Mouse (Mus musculus) CH12.LX (cell line): ENCODE results near the gene Tctn1. TPM values are rescaled to one million over a fixed set of nuclear protein-coding genes. Genes with fewer than 3 reads are reported as not detected.

Experiments used
- DNase-seq: peaks from one replicate; pipeline ENCODE4 v3.0.0-alpha.2; 2013; ENCODE audit errors: extremely low read depth
- H3K27ac ChIP-seq: 2 replicates; pipeline ENCODE4 v1.5.1; 2012; ENCODE audit warnings: low read depth, mild to moderate bottlenecking, control low read depth, moderate library complexity; ENCODE audit not compliant: insufficient read depth
- H3K27me3 ChIP-seq: replicated peaks from 2 replicates; pipeline ENCODE3; 2012; ENCODE audit warnings: inconsistent platforms
- H3K36me3 ChIP-seq, 2 experiments: replicated peaks in 1 of 2; 2 replicates each; pipeline versions ENCODE3 to v1.6.1; 2012; ENCODE audit warnings: inconsistent platforms in 1 of 2, low read length in 1 of 2, mild to moderate bottlenecking in 1 of 2, mixed read lengths in 1 of 2, moderate library complexity in 1 of 2; ENCODE audit not compliant: control insufficient read depth in 1 of 2, insufficient read depth in 1 of 2
- H3K4me1 ChIP-seq, 2 experiments: 2 replicates each; pipeline ENCODE4 v1.6.1; 2012; ENCODE audit warnings: inconsistent platforms in 1 of 2, moderate library complexity in 1 of 2; ENCODE audit not compliant: insufficient read depth in 2 of 2, control insufficient read depth in 1 of 2
- H3K4me2 ChIP-seq: 2 replicates; pipeline ENCODE4 v1.6.1; 2012; ENCODE audit warnings: low read depth, mild to moderate bottlenecking, control low read depth; ENCODE audit not compliant: poor library complexity, insufficient read depth, severe bottlenecking
- H3K4me3 ChIP-seq, 3 experiments: fragments of 150-350 bp in 1 of 3; sonication (generic) in 1 of 3; replicated peaks in 1 of 3; 2 replicates each; pipeline versions ENCODE3 to v1.5.1; 2011 to 2012; ENCODE audit warnings: low read depth in 2 of 3, low read length in 2 of 3, mild to moderate bottlenecking in 2 of 3, moderate library complexity in 2 of 3, control low read depth in 1 of 3, improper control_type of control experiment in 1 of 3, inconsistent platforms in 1 of 3, mixed read lengths in 1 of 3; ENCODE audit not compliant: poor library complexity in 1 of 3
- H3K79me2 ChIP-seq: replicated peaks from 2 replicates; pipeline ENCODE4 v1.6.1; 2012; ENCODE audit warnings: mild to moderate bottlenecking, moderate library complexity; ENCODE audit not compliant: control insufficient read depth, poor library complexity, insufficient read depth, severe bottlenecking; ENCODE audit errors: extremely low read depth
- H3K9ac ChIP-seq: 2 replicates; pipeline ENCODE4 v1.6.1; 2012; ENCODE audit warnings: low read depth, mild to moderate bottlenecking, control low read depth, moderate library complexity; ENCODE audit not compliant: insufficient read depth
- H3K9me3 ChIP-seq: replicated peaks from 2 replicates; pipeline ENCODE3; 2012; ENCODE audit warnings: low read length, inconsistent platforms, mixed read lengths
- BHLHE40 ChIP-seq: IDR thresholded peaks from 2 replicates; pipeline ENCODE4 v1.6.1; 2011; ENCODE audit warnings: mild to moderate bottlenecking, low read depth, low read length, improper control_type of control experiment
- CHD2 ChIP-seq: IDR thresholded peaks from 2 replicates; pipeline ENCODE4 v1.6.1; 2011; ENCODE audit warnings: low read length, improper control_type of control experiment
- E2F4 ChIP-seq: IDR thresholded peaks from 2 replicates; pipeline ENCODE4 v1.6.1; 2011; ENCODE audit warnings: low read depth, low read length, improper control_type of control experiment; ENCODE audit not compliant: insufficient replicate concordance
- ELF1 ChIP-seq: IDR thresholded peaks from 2 replicates; pipeline ENCODE4 v1.6.1; 2014; ENCODE audit warnings: low read depth, mild to moderate bottlenecking, inconsistent platforms, low read length, improper control_type of control experiment
- EP300 ChIP-seq: IDR thresholded peaks from 2 replicates; pipeline ENCODE4 v1.6.1; 2011; ENCODE audit warnings: low read length, improper control_type of control experiment
- ETS1 ChIP-seq: conservative IDR thresholded peaks from 2 replicates; pipeline ENCODE4 v1.6.1; 2012; ENCODE audit warnings: low read depth, mild to moderate bottlenecking, inconsistent platforms, low read length, improper control_type of control experiment, moderate library complexity
- IRF4 ChIP-seq: IDR thresholded peaks from 2 replicates; pipeline ENCODE4 v1.6.1; 2014; ENCODE audit warnings: low read depth, mild to moderate bottlenecking, inconsistent platforms, low read length, improper control_type of control experiment
- JUN ChIP-seq: IDR thresholded peaks from 2 replicates; pipeline ENCODE4 v1.6.1; 2011; ENCODE audit warnings: low read depth, mild to moderate bottlenecking, low read length, improper control_type of control experiment, moderate library complexity; ENCODE audit not compliant: insufficient read depth
- JUND ChIP-seq: conservative IDR thresholded peaks from 2 replicates; pipeline ENCODE4 v1.6.1; 2011; ENCODE audit warnings: low read depth, low read length, improper control_type of control experiment
- KAT2A ChIP-seq: IDR thresholded peaks from 2 replicates; pipeline ENCODE4 v1.6.1; 2012; ENCODE audit warnings: low read length, improper control_type of control experiment, inconsistent platforms; ENCODE audit not compliant: insufficient replicate concordance
- MAFK ChIP-seq: IDR thresholded peaks from 2 replicates; pipeline ENCODE4 v1.6.1; 2011; ENCODE audit warnings: low read length, improper control_type of control experiment; ENCODE audit not compliant: insufficient replicate concordance
- MAX ChIP-seq: IDR thresholded peaks from 2 replicates; pipeline ENCODE4 v1.6.1; 2011; ENCODE audit warnings: low read length, improper control_type of control experiment
- MAZ ChIP-seq: IDR thresholded peaks from 2 replicates; pipeline ENCODE4 v1.6.1; 2012; ENCODE audit warnings: low read depth, mild to moderate bottlenecking, inconsistent platforms, low read length, improper control_type of control experiment, moderate library complexity
- MEF2A ChIP-seq: IDR thresholded peaks from 2 replicates; pipeline ENCODE4 v1.6.1; 2014; ENCODE audit warnings: low read depth, mild to moderate bottlenecking, inconsistent platforms, low read length, improper control_type of control experiment, borderline replicate concordance
- MXI1 ChIP-seq: IDR thresholded peaks from 2 replicates; pipeline ENCODE4 v1.6.1; 2011; ENCODE audit warnings: mild to moderate bottlenecking, low read depth, low read length, improper control_type of control experiment
- MYC ChIP-seq: IDR thresholded peaks from 2 replicates; pipeline ENCODE4 v1.6.1; 2011; ENCODE audit warnings: low read depth, mild to moderate bottlenecking, improper control_type of control experiment, low read length
- NELFE ChIP-seq: IDR thresholded peaks from 2 replicates; pipeline ENCODE4 v1.6.1; 2011; ENCODE audit warnings: low read depth, low read length, improper control_type of control experiment
- NRF1 ChIP-seq: IDR thresholded peaks from 2 replicates; pipeline ENCODE4 v1.6.1; 2014; ENCODE audit warnings: low read depth, mild to moderate bottlenecking, inconsistent platforms, low read length, improper control_type of control experiment, moderate library complexity
- POLR2A ChIP-seq: IDR thresholded peaks from 2 replicates; pipeline ENCODE4 v1.6.1; 2011; ENCODE audit warnings: low read depth, mild to moderate bottlenecking, improper control_type of control experiment, low read length
- POLR2AphosphoS2 ChIP-seq: IDR thresholded peaks from 2 replicates; pipeline ENCODE4 v1.6.1; 2011; ENCODE audit warnings: low read depth, low read length, improper control_type of control experiment
- RAD21 ChIP-seq: IDR thresholded peaks from 2 replicates; pipeline ENCODE4 v1.6.1; 2011; ENCODE audit warnings: low read depth, mild to moderate bottlenecking, low read length, improper control_type of control experiment, moderate library complexity
- RCOR1 ChIP-seq: conservative IDR thresholded peaks from 2 replicates; pipeline ENCODE4 v1.6.1; 2012; ENCODE audit warnings: low read depth, mild to moderate bottlenecking, inconsistent platforms, low read length, improper control_type of control experiment
- SIN3A ChIP-seq: IDR thresholded peaks from 2 replicates; pipeline ENCODE4 v1.6.1; 2012; ENCODE audit warnings: low read length, improper control_type of control experiment, inconsistent platforms
- SMC3 ChIP-seq: IDR thresholded peaks from 2 replicates; pipeline ENCODE4 v1.6.1; 2011; ENCODE audit warnings: low read depth, low read length, improper control_type of control experiment
- TBP ChIP-seq: conservative IDR thresholded peaks from 2 replicates; pipeline ENCODE4 v1.6.1; 2011; ENCODE audit warnings: low read depth, low read length, improper control_type of control experiment
- TCF12 ChIP-seq: IDR thresholded peaks from 2 replicates; pipeline ENCODE4 v1.6.1; 2014; ENCODE audit warnings: low read depth, mild to moderate bottlenecking, inconsistent platforms, low read length, improper control_type of control experiment
- UBTF ChIP-seq: IDR thresholded peaks from 2 replicates; pipeline ENCODE4 v1.6.1; 2012; ENCODE audit warnings: low read depth, mild to moderate bottlenecking, inconsistent platforms, low read length, improper control_type of control experiment, moderate library complexity
- USF1 ChIP-seq: IDR thresholded peaks from 2 replicates; pipeline ENCODE4 v1.6.1; 2014; ENCODE audit warnings: low read depth, mild to moderate bottlenecking, inconsistent platforms, low read length, improper control_type of control experiment
- USF2 ChIP-seq: conservative IDR thresholded peaks from 2 replicates; pipeline ENCODE4 v1.6.1; 2011; ENCODE audit warnings: low read depth, low read length, improper control_type of control experiment
- ZNF384 ChIP-seq: IDR thresholded peaks from 2 replicates; pipeline ENCODE4 v1.6.1; 2012; ENCODE audit warnings: low read depth, low read length, improper control_type of control experiment, inconsistent platforms
- dilution Hi-C: fragments of 300-500 bp; cut with MboI; formaldehyde crosslinking; loops from 2 replicates; pipeline ENCODE4 v1.14.3; 2020; ENCODE audit warnings: low sequenced_read_pairs; ENCODE audit not compliant: extremely low pct_unique_long_range_greater_than_20kb, extremely low pct_ligation_motif_present
- in situ Hi-C: fragments of 300-500 bp; cut with MboI; formaldehyde crosslinking; loops from 3 replicates; pipeline ENCODE4 v1.14.3; 2019; ENCODE audit warnings: low sequenced_read_pairs, low pct_ligation_motif_present, low pct_unique_long_range_greater_than_20kb, mixed read lengths
- polyA plus RNA-seq: library from polyadenylated mRNA; unstranded; fragments of >175 nt; gene quantifications from 2 replicates; pipeline ENCODE4 v1.2.1, GENCODE M21; 2012; ENCODE audit warnings: low read depth; ENCODE audit not compliant: insufficient read length
- total RNA-seq, 2 experiments: library from RNA; depleted of rRNA; stranded (reverse); fragments of 300-350 nt in 1 of 2; fragments of >200 nt in 1 of 2; gene quantifications; 2 replicates each; pipeline ENCODE4 v1.2.3; 2012 to 2014

The Tctn1 gene
- total and polyA plus RNA-seq, 3 experiments: 2.9 to 8.8 (median 3.7) TPM

DNA sequence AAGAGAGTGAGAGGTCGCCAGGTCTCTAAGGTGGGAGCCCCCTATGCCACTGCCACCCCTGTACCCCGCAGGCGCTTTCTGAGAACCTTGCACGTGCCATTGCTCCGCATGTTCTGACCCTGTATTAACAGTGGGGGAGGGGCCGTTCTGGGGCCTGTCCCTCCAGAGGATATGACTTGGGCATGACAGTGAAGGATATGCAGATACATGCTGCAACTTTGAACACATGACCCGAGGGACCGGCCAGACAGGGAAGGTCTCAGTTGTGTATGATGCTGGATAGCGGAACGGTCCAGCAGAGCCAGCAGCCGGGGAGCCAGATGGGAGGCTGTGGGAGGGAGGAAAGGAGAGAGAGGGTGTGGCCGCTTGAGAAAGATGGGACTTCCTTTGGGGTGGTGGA, 30.6 kb downstream of the Tctn1 start (continued):
- no peak; the same call in 1 of the 2 replicates for TF ChIP-seq NELFE
- peak; percentile 60 for TF ChIP-seq POLR2A
- no peak for TF ChIP-seq KAT2A

DNA sequence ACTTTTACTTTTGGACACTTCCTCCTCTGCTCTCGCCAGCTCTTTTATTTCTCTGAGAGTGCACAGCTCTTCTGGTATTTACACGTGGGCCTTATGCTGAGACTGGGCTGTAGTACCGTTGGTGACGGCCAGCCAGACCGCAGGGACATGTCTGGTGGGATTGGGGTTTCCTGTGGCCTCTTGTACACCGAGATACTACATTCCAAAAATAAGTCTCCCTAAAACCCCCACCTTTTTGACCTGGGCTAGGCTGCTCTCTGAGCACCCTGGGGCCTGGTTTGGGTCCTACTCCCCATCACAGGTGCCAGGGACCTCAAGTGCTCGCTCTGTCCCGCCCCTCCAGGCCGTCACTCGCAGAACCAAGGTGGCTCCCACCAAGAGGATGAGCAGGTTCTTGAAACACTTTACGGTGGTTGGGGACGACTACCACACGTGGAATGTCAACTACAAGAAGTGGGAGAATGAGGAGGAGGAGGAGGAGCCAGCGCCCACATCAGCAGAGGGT, 31.1 kb downstream of the Tctn1 start:
- no peak overlapping the region for H3K9ac ChIP-seq
- dilution Hi-C loops: no loop called here
- H3K27me3 ChIP-seq: no peaks in the 10 kb centered on the region
- in situ Hi-C loops: no loop called here
- H3K4me1 ChIP-seq: peaks cover 34 to 87% of the 10 kb centered on the region in 2 experiments
- H3K79me2 ChIP-seq: peaks cover 9% of the 10 kb centered on the region
- peaks cover 4% of the 10 kb centered on the region for H3K9me3 ChIP-seq
- peak overlapping the region in 2 of 3 experiments; percentile 8 to 42 for H3K4me3 ChIP-seq
- peak; percentile 88 for TF ChIP-seq SIN3A
- peak; percentile 93 for TF ChIP-seq MYC
- TF ChIP-seq E2F4: no peak
- TF ChIP-seq MAFK: peak; percentile 82
- 0 out of 2 replicates have a peak, but pooled peaks have one; percentile 49 for TF ChIP-seq KAT2A
- peak; percentile 97 for TF ChIP-seq ETS1
- peak; percentile 10 for TF ChIP-seq RAD21
- peak; percentile 99 for TF ChIP-seq MEF2A
- TF ChIP-seq RCOR1: peak; percentile 85
- TF ChIP-seq BHLHE40: peak; percentile 97
- no peak for TF ChIP-seq JUN
- peak; percentile 93 for TF ChIP-seq TCF12
- TF ChIP-seq SMC3: peak; percentile 24; the same call in 1 of the 2 replicates
- no peak for TF ChIP-seq NRF1
- peak; percentile 93 for TF ChIP-seq EP300
- TF ChIP-seq IRF4: peak; percentile 83
- no peak for TF ChIP-seq JUND
- 0 out of 2 replicates have a peak, but pooled peaks have one; percentile 62 for TF ChIP-seq TBP
- TF ChIP-seq MAZ: peak; percentile 87
- no peak for TF ChIP-seq POLR2AphosphoS2
- peak; percentile 29; the same call in 1 of the 2 replicates for TF ChIP-seq ZNF384
- peak; percentile 69 for TF ChIP-seq ELF1
- peak; percentile 91 for TF ChIP-seq MXI1
- peak; percentile 75 for TF ChIP-seq MAX
- TF ChIP-seq USF1: no peak
- 0 out of 2 replicates have a peak, but pooled peaks have one; percentile 72 for TF ChIP-seq UBTF
- peak; percentile 76; the same call in 1 of the 2 replicates for TF ChIP-seq CHD2
- TF ChIP-seq USF2: no peak
- peaks cover 18 to 65% of the 10 kb centered on the region in 2 experiments for H3K36me3 ChIP-seq
- H3K27ac ChIP-seq: peak overlapping the region; percentile 98
- DNase-seq: peak; percentile 92
- H3K4me2 ChIP-seq: peak overlapping the region; percentile 44
